ENCODE assay signal across 8 mouse cellular contexts in genomic region chr11:102605553-102606416, GRCm38 (mm10). TPM values are rescaled to one million over a fixed set of nuclear protein-coding genes. Genes with fewer than 3 reads are reported as not detected.
DNase-seq lines count a peak whose midpoint lies in the region; ATAC-seq and TF ChIP-seq lines count a peak whose summit lies in the region.

No protein-coding gene starts in this region.

- TF ChIP-seq POLR2A in small intestine, adult 2 months (IDR thresholded peaks at IDR 0.05; ENCODE audit: low read depth, low read length), result no peak

- no peak for ATAC-seq in megakaryocyte, adult 5-6 weeks (ENCODE audit: poor library complexity, severe bottlenecking)
- no peak for ATAC-seq in embryonic facial prominence, embryonic 11.5 days (replicated peaks; ENCODE audit: insufficient number of reproducible peaks, low FRiP score, low TSS enrichment, low read depth)
- ATAC-seq in hindbrain, embryonic 11.5 days (ENCODE audit: low FRiP score), result no peak
- no peak for ATAC-seq in liver, embryonic 15.5 days (ENCODE audit: insufficient read depth)

- H3K9me3 ChIP-seq in megakaryocyte, embryonic 14.5 days, result peaks cover 10% of the 10 kb centered on the region
- H3K9me3 ChIP-seq in embryonic facial prominence, embryonic 11.5 days (replicated peaks; ENCODE audit: control insufficient read depth, low read length), result no peaks in the 10 kb centered on the region
- H3K9me3 ChIP-seq in hindbrain, embryonic 11.5 days (ENCODE audit: control insufficient read depth, low read length), result no peaks in the 10 kb centered on the region
- no peaks in the 10 kb centered on the region for H3K9me3 ChIP-seq in liver, embryonic 15.5 days (replicated peaks)

- peaks cover 39% of the 10 kb centered on the region for H3K4me1 ChIP-seq in megakaryocyte, embryonic 14.5 days
- peaks cover 5% of the 10 kb centered on the region for H3K4me1 ChIP-seq in embryonic facial prominence, embryonic 11.5 days (ENCODE audit: control insufficient read depth, insufficient read depth, low read length)
- H3K4me1 ChIP-seq in hindbrain, embryonic 11.5 days (replicated peaks; ENCODE audit: control insufficient read depth, insufficient read depth, low read length), result peaks cover 25% of the 10 kb centered on the region
- peaks cover 9% of the 10 kb centered on the region for H3K4me1 ChIP-seq in liver, embryonic 15.5 days (replicated peaks)
- H3K4me1 ChIP-seq in small intestine, adult 2 months (ENCODE audit: control insufficient read depth, insufficient read depth, insufficient read length, low read length), result peaks cover 6% of the 10 kb centered on the region; the same call in 1 of the 2 replicates

- peak overlapping the region; percentile 90 for H3K4me3 ChIP-seq in megakaryocyte, embryonic 14.5 days (replicated peaks)
- peak overlapping the region; percentile 95 for H3K4me3 ChIP-seq in embryonic facial prominence, embryonic 11.5 days (ENCODE audit: low read depth, low read length)
- peak overlapping the region; percentile 87 for H3K4me3 ChIP-seq in hindbrain, embryonic 11.5 days (ENCODE audit: low read depth, low read length)
- peak overlapping the region; percentile 43; the same call in 1 of the 2 replicates for H3K4me3 ChIP-seq in liver, embryonic 15.5 days (replicated peaks)
- H3K4me3 ChIP-seq in small intestine, adult 2 months (ENCODE audit: low read depth, low read length), result peak overlapping the region; percentile 70

- WGBS in embryonic facial prominence, embryonic 11.5 days, result under 1% methylated on average over 62 of the region's 62 CpGs
- WGBS in hindbrain, embryonic 11.5 days, result under 1% methylated on average over 62 of the region's 62 CpGs
- 5% methylated on average over 62 of the region's 62 CpGs for WGBS in liver, embryonic 15.5 days (ENCODE audit: insufficient replicate concordance)
- WGBS in small intestine, adult 2 months, result 24% methylated on average over 62 of the region's 62 CpGs

- H3K36me3 ChIP-seq in megakaryocyte, embryonic 14.5 days (replicated peaks; ENCODE audit: low read length), result no peaks in the 10 kb centered on the region
- H3K36me3 ChIP-seq in embryonic facial prominence, embryonic 11.5 days (replicated peaks; ENCODE audit: control insufficient read depth, insufficient read depth, low read depth, low read length), result no peaks in the 10 kb centered on the region
- H3K36me3 ChIP-seq in hindbrain, embryonic 11.5 days (ENCODE audit: control insufficient read depth, insufficient read depth, low read length), result no peaks in the 10 kb centered on the region
- H3K36me3 ChIP-seq in liver, embryonic 15.5 days (replicated peaks), result no peaks in the 10 kb centered on the region
- no peaks in the 10 kb centered on the region for H3K36me3 ChIP-seq in small intestine, adult 2 months (ENCODE audit: control insufficient read depth, insufficient read depth, low read length)

- H3K27ac ChIP-seq in embryonic facial prominence, embryonic 11.5 days (replicated peaks; ENCODE audit: low read depth, low read length), result peak overlapping the region; percentile 99
- H3K27ac ChIP-seq in hindbrain, embryonic 11.5 days (ENCODE audit: low read depth, low read length), result peak overlapping the region; percentile 99
- H3K27ac ChIP-seq in liver, embryonic 15.5 days (replicated peaks), result no peak overlapping the region
- no peak overlapping the region for H3K27ac ChIP-seq in small intestine, adult 2 months (ENCODE audit: insufficient read depth, low read depth, low read length)

- peaks cover 84% of the 10 kb centered on the region for H3K27me3 ChIP-seq in megakaryocyte, embryonic 14.5 days (replicated peaks)
- H3K27me3 ChIP-seq in embryonic facial prominence, embryonic 11.5 days (ENCODE audit: control insufficient read depth, insufficient read depth, low read length), result no peaks in the 10 kb centered on the region
- no peaks in the 10 kb centered on the region for H3K27me3 ChIP-seq in hindbrain, embryonic 11.5 days (ENCODE audit: control insufficient read depth, insufficient read depth, low read length)
- H3K27me3 ChIP-seq in liver, embryonic 15.5 days, result peaks cover 99% of the 10 kb centered on the region
- peaks cover 6% of the 10 kb centered on the region for H3K27me3 ChIP-seq in small intestine, adult 2 months (ENCODE audit: control insufficient read depth, insufficient read depth, low read length)

- DNase-seq in embryonic facial prominence, embryonic 11.5 days (ENCODE audit: low spot score), result peak; percentile 54
- peak; percentile 70 for DNase-seq in hindbrain, embryonic 11.5 days (ENCODE audit: low spot score)
- DNase-seq in cerebellum, adult 11-12 months, result no peak
- no peak for DNase-seq in frontal cortex, postnatal 14 days (ENCODE audit: low spot score in 2 of 2)

- no peak for TF ChIP-seq CTCF in small intestine, adult 2 months (IDR thresholded peaks at IDR 0.05; ENCODE audit: extremely low read depth, insufficient read length, insufficient replicate concordance, low read depth, low read length)

- H3K4me2 ChIP-seq in embryonic facial prominence, embryonic 11.5 days (ENCODE audit: low read depth, low read length), result peak overlapping the region; percentile 76
- H3K4me2 ChIP-seq in hindbrain, embryonic 11.5 days (replicated peaks; ENCODE audit: low read depth, low read length), result peak overlapping the region; percentile 78
- H3K4me2 ChIP-seq in liver, embryonic 15.5 days, result peak overlapping the region; percentile 52; the same call in 1 of the 2 replicates

- peak overlapping the region; percentile 99 for H3K9ac ChIP-seq in embryonic facial prominence, embryonic 11.5 days (replicated peaks; ENCODE audit: low read length)
- peak overlapping the region; percentile 96 for H3K9ac ChIP-seq in hindbrain, embryonic 11.5 days (ENCODE audit: low read depth, low read length)
- H3K9ac ChIP-seq in liver, embryonic 15.5 days, result no peak overlapping the region

RNA-seq across cellular contexts. Expression of gene Fzd2, which starts 1.6 kb away (rescaled TPM):
- polyA plus RNA-seq in megakaryocyte, embryonic 14.5 days (2012; ENCODE audit: insufficient read depth, low replicate concordance), result 1.2 and 3.1 TPM in 2 replicates
- total RNA-seq in megakaryocyte, adult 5-6 weeks (2015), result not detected in 2 replicates
- not detected in 2 replicates for total RNA-seq in megakaryocyte, adult 5-6 weeks (2017)
- polyA plus RNA-seq in embryonic facial prominence, embryonic 11.5 days (2014; fragmentation: Nextera tagmentation; extraction: Ambion mirVana), result 53.3 and 57.0 TPM in 2 replicates
- polyA plus RNA-seq in hindbrain, embryonic 11.5 days (2014; fragmentation: Nextera tagmentation; extraction: Ambion mirVana), result 29.5 and 31.7 TPM in 2 replicates
- polyA plus RNA-seq in liver, embryonic 15.5 days (2015; fragmentation: Nextera tagmentation; extraction: Ambion mirVana), result 0.41 and 0.60 TPM in 2 replicates
- polyA plus RNA-seq in small intestine, adult 2 months (2012; rRNA removed), result 9.0 and 12.4 TPM in 2 replicates

RNA-seq across cellular contexts. Expression of gene Gm11627, which starts 26.5 kb away (rescaled TPM):
- polyA plus RNA-seq in megakaryocyte, embryonic 14.5 days (2012; ENCODE audit: insufficient read depth, low replicate concordance), result not detected in 2 replicates
- not detected in 2 replicates for total RNA-seq in megakaryocyte, adult 5-6 weeks (2015)
- not detected in 2 replicates for total RNA-seq in megakaryocyte, adult 5-6 weeks (2017)
- 10.5 and 10.6 TPM in 2 replicates for polyA plus RNA-seq in embryonic facial prominence, embryonic 11.5 days (2014; fragmentation: Nextera tagmentation; extraction: Ambion mirVana)
- 5.6 and 7.3 TPM in 2 replicates for polyA plus RNA-seq in hindbrain, embryonic 11.5 days (2014; fragmentation: Nextera tagmentation; extraction: Ambion mirVana)
- 0.22 and 0.29 TPM in 2 replicates for polyA plus RNA-seq in liver, embryonic 15.5 days (2015; fragmentation: Nextera tagmentation; extraction: Ambion mirVana)
- 0.42 and 0.51 TPM in 2 replicates for polyA plus RNA-seq in small intestine, adult 2 months (2012; rRNA removed)

RNA-seq across cellular contexts. Expression of gene Gpatch8, which starts 49.6 kb away (rescaled TPM):
- 5.7 and 12.6 TPM in 2 replicates for polyA plus RNA-seq in megakaryocyte, embryonic 14.5 days (2012; ENCODE audit: insufficient read depth, low replicate concordance)
- total RNA-seq in megakaryocyte, adult 5-6 weeks (2015), result 18.9 and 19.8 TPM in 2 replicates
- 21.3 and 31.3 TPM in 2 replicates for total RNA-seq in megakaryocyte, adult 5-6 weeks (2017)
- 43.2 and 43.4 TPM in 2 replicates for polyA plus RNA-seq in embryonic facial prominence, embryonic 11.5 days (2014; fragmentation: Nextera tagmentation; extraction: Ambion mirVana)
- polyA plus RNA-seq in hindbrain, embryonic 11.5 days (2014; fragmentation: Nextera tagmentation; extraction: Ambion mirVana), result 48.8 and 68.1 TPM in 2 replicates
- 20.1 and 20.8 TPM in 2 replicates for polyA plus RNA-seq in liver, embryonic 15.5 days (2015; fragmentation: Nextera tagmentation; extraction: Ambion mirVana)
- 8.2 and 26.3 TPM in 2 replicates for polyA plus RNA-seq in small intestine, adult 2 months (2012; rRNA removed)

RNA-seq across cellular contexts. Expression of gene Meioc, which starts 57.7 kb away (rescaled TPM):
- not detected in 2 replicates for polyA plus RNA-seq in megakaryocyte, embryonic 14.5 days (2012; ENCODE audit: insufficient read depth, low replicate concordance)
- not detected in 2 replicates for total RNA-seq in megakaryocyte, adult 5-6 weeks (2015)
- total RNA-seq in megakaryocyte, adult 5-6 weeks (2017), result not detected in 2 replicates
- 1.0 and 1.3 TPM in 2 replicates for polyA plus RNA-seq in embryonic facial prominence, embryonic 11.5 days (2014; fragmentation: Nextera tagmentation; extraction: Ambion mirVana)
- polyA plus RNA-seq in hindbrain, embryonic 11.5 days (2014; fragmentation: Nextera tagmentation; extraction: Ambion mirVana), result 0.88 and 0.91 TPM in 2 replicates
- 0.09 TPM in 1 of 2 replicates, not detected in the other for polyA plus RNA-seq in liver, embryonic 15.5 days (2015; fragmentation: Nextera tagmentation; extraction: Ambion mirVana)
- polyA plus RNA-seq in small intestine, adult 2 months (2012; rRNA removed), result not detected in 2 replicates

Comparison
In these comparisons a context has a peak if more than half of its experiments do, and no peak if none do; other contexts are left out.
1. H3K4me3 ChIP-seq: peak in every context shown above with its lines; median percentile 95 in embryonic facial prominence, embryonic 11.5 days; 90 in megakaryocyte, embryonic 14.5 days; 87 in hindbrain, embryonic 11.5 days; 70 in small intestine, adult 2 months; 43 in liver, embryonic 15.5 days.
2. DNase-seq: peak in embryonic facial prominence, embryonic 11.5 days (single experiment) and hindbrain, embryonic 11.5 days (single experiment); none in cerebellum, adult 11-12 months (single experiment) and frontal cortex, postnatal 14 days (0 of 2).
3. H3K27ac ChIP-seq: peak in embryonic facial prominence, embryonic 11.5 days (single experiment) and hindbrain, embryonic 11.5 days (single experiment); none in liver, embryonic 15.5 days (single experiment) and small intestine, adult 2 months (single experiment).
4. Peak in every context shown above with its lines, with median percentiles within 50 percentile points of each other: H3K4me2 ChIP-seq.